Comparison of ENCODE assay signal across 7 mouse cellular contexts in genomic region chrX:71364554-71364991, GRCm38 (mm10). TPM values are rescaled to one million over a fixed set of nuclear protein-coding genes. Genes with fewer than 3 reads are reported as not detected.
DNase-seq lines count a peak whose midpoint lies in the region; ATAC-seq lines count a peak whose summit lies in the region.

Gene Mtmr1, plus strand, starts transcription at chrX:71364760.

- H3K36me3 ChIP-seq in intestine, embryonic 15.5 days = no peaks in the 10 kb centered on the region
- H3K36me3 ChIP-seq in midbrain, embryonic 11.5 days (ENCODE audit: control insufficient read depth, insufficient read depth, low read length) = no peaks in the 10 kb centered on the region

- peak; percentile 95 for ATAC-seq in intestine, embryonic 15.5 days
- peak; percentile 96 for ATAC-seq in midbrain, embryonic 11.5 days (ENCODE audit: low FRiP score)

- DNase-seq in adrenal gland, adult 8-10 months = peak; percentile 70
- peak; percentile 30 for DNase-seq in embryo, embryonic 11.5 days (ENCODE audit: low read depth, low spot score)
- peak; percentile 63 to 72 for DNase-seq in gastrocnemius, postnatal 36 days
- peak; percentile 74 for DNase-seq in left cerebral cortex, postnatal 4 days
- DNase-seq in midbrain, embryonic 11.5 days (ENCODE audit: low spot score, missing footprints) = peak; percentile 94
- peak; percentile 51 for DNase-seq in skeletal muscle tissue, adult 2 months (ENCODE audit: low read depth, low spot score)

- intact Hi-C loops in gastrocnemius, postnatal 36 days (cut with DNase I) = no loop called here
- intact Hi-C loops in left cerebral cortex, postnatal 4 days (cut with DNase I) = no loop called here

- H3K4me1 ChIP-seq in intestine, embryonic 15.5 days (replicated peaks) = no peaks in the 10 kb centered on the region
- H3K4me1 ChIP-seq in midbrain, embryonic 11.5 days (ENCODE audit: control insufficient read depth, insufficient read depth, low read length) = no peaks in the 10 kb centered on the region

- WGBS in intestine, embryonic 15.5 days = 21% methylated on average over 47 of the region's 47 CpGs
- 17% methylated on average over 14 of the region's 47 CpGs for WGBS in midbrain, embryonic 11.5 days

- peak within 1 kb of the TSS; percentile 48; the same call in 1 of the 2 replicates for H3K27ac ChIP-seq in intestine, embryonic 15.5 days
- H3K27ac ChIP-seq in midbrain, embryonic 11.5 days (ENCODE audit: low read depth, low read length) = peak within 1 kb of the TSS; percentile 16; the same call in 1 of the 2 replicates

- H3K9ac ChIP-seq in intestine, embryonic 15.5 days = peak within 1 kb of the TSS; percentile 65
- peak within 1 kb of the TSS; percentile 73 for H3K9ac ChIP-seq in midbrain, embryonic 11.5 days (ENCODE audit: low read length)

- no peaks in the 10 kb centered on the region for H3K9me3 ChIP-seq in intestine, embryonic 15.5 days
- H3K9me3 ChIP-seq in midbrain, embryonic 11.5 days (ENCODE audit: control insufficient read depth, low read length) = no peaks in the 10 kb centered on the region

- peak within 1 kb of the TSS; percentile 60 for H3K4me3 ChIP-seq in intestine, embryonic 15.5 days (replicated peaks)
- H3K4me3 ChIP-seq in midbrain, embryonic 11.5 days (ENCODE audit: low read depth, low read length) = peak within 1 kb of the TSS; percentile 50

- no peaks in the 10 kb centered on the region for H3K27me3 ChIP-seq in intestine, embryonic 15.5 days (replicated peaks)
- no peaks in the 10 kb centered on the region for H3K27me3 ChIP-seq in midbrain, embryonic 11.5 days (ENCODE audit: control insufficient read depth, insufficient read depth, low read length)

- H3K4me2 ChIP-seq in intestine, embryonic 15.5 days (replicated peaks) = peak within 1 kb of the TSS; percentile 61
- H3K4me2 ChIP-seq in midbrain, embryonic 11.5 days = peak within 1 kb of the TSS; percentile 60

RNA-seq across cellular contexts. Expression of gene Mtmr1, which starts in this region (rescaled TPM):
- total RNA-seq in adrenal gland, adult 8-10 months (2022) = 10 to 100 TPM; 33.3 to 38.2 (median 35.3) TPM
- 10 to 100 TPM; 33.2 to 38.4 TPM for total RNA-seq in gastrocnemius, postnatal 36 days (2021)
- 11.5 and 12.5 TPM in 2 replicates for polyA plus RNA-seq in intestine, embryonic 15.5 days (2015; fragmentation: Nextera tagmentation; extraction: Ambion mirVana)
- total RNA-seq in left cerebral cortex, postnatal 4 days (2021) = 10 to 100 TPM; 24.2 to 27.5 TPM
- 11.3 and 13.1 TPM in 2 replicates for polyA plus RNA-seq in midbrain, embryonic 11.5 days (2014; fragmentation: Nextera tagmentation; extraction: Ambion mirVana)

Comparison
In these comparisons a context has a peak if more than half of its experiments do, and no peak if none do; other contexts are left out.
1. Peak in every context shown above with its lines: DNase-seq, ATAC-seq, H3K4me3 ChIP-seq and H3K27ac ChIP-seq.
2. DNase-seq: peak in every context shown above with its lines; median percentile 94 in midbrain, embryonic 11.5 days; 74 in left cerebral cortex, postnatal 4 days; 70 in adrenal gland, adult 8-10 months; 68 in gastrocnemius, postnatal 36 days; 51 in skeletal muscle tissue, adult 2 months; 30 in embryo, embryonic 11.5 days.